Mouse (Mus musculus): ENCODE measurements around the gene M6pr. TPM values are rescaled to one million over a fixed set of nuclear protein-coding genes. Genes with fewer than 3 reads are reported as not detected.

The M6pr gene
- total and polyA plus RNA-seq, 3 experiments = 27.4 to 552 (median 190) TPM

DNA sequence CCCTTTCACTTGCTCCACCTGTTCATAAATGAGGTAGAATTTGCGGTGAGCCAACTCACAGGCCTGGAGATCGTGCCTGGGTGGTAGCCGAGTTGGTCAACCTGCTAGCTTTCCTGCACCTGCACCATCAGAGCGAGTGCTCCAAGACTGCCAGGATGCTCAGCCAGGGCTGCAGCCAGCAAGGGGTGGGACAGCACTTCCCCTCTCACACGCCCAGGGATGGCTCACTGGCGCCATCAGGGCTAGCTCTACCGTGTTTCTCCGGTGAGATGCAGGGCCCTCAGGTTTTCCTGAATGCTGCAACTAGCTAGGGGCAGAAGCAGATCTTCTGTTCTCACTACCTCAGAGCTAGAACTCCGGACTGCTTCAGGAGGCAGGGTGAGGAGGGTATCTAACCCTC lies 47.4 kb downstream of the M6pr start:
- peaks cover 6% of the 10 kb centered on the region for H3K27me3 ChIP-seq (ENCODE audit: insufficient read depth, low read length)
- H3K36me3 ChIP-seq (replicated peaks) = no peaks in the 10 kb centered on the region
- peaks cover 5% of the 10 kb centered on the region; the same call in 1 of the 2 replicates for H3K4me1 ChIP-seq (ENCODE audit: insufficient read depth, low read depth, low read length)
- DNase-seq (ENCODE audit: low spot score) (no peak), ATAC-seq (ENCODE audit: extremely low read depth, insufficient number of reproducible peaks, low FRiP score, poor library complexity, severe bottlenecking) (no peak)
- TF ChIP-seq POLR2AphosphoS5 (IDR thresholded peaks at IDR 0.05; ENCODE audit: insufficient replicate concordance, low read depth, low read length) = no peak
- TF ChIP-seq GATA2 (IDR thresholded peaks at IDR 0.05; ENCODE audit: borderline replicate concordance, low read depth, low read length) = no peak
- H3K9me3 ChIP-seq (replicated peaks) = no peaks in the 10 kb centered on the region
- H3K4me3 ChIP-seq (ENCODE audit: low read depth, low read length) = no peak overlapping the region

DNA sequence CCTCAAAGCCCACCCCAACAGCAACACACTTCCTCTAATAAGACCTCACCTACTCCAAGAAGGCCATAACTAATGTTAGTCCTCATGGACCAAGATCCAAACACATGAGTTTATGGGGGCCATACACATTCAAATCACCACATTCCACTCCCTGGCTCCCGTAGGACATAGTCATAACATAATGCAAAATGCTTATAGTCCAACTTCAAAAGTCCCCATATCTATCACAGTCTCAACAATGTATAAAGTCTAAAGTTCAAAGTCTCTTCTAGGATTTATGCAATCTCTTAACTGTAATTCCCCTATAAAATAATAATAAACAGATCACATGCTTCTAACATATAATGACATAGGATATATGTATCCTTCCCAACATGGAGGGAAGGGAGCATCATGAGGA lies 48.6 kb downstream of the M6pr start:
- DNase-seq (ENCODE audit: low spot score) = no peak
- peaks cover 10% of the 10 kb centered on the region for H3K27me3 ChIP-seq (ENCODE audit: insufficient read depth, low read length)
- no peaks in the 10 kb centered on the region for H3K9me3 ChIP-seq (replicated peaks)
- ATAC-seq (ENCODE audit: extremely low read depth, insufficient number of reproducible peaks, low FRiP score, poor library complexity, severe bottlenecking) = no peak
- peaks cover 8% of the 10 kb centered on the region for H3K4me1 ChIP-seq (ENCODE audit: insufficient read depth, low read depth, low read length)
- H3K4me3 ChIP-seq (ENCODE audit: low read depth, low read length) = no peak overlapping the region
- no peaks in the 10 kb centered on the region for H3K36me3 ChIP-seq (replicated peaks)
- no peak for TF ChIP-seq GATA2 (IDR thresholded peaks at IDR 0.05; ENCODE audit: borderline replicate concordance, low read depth, low read length)
- TF ChIP-seq TAL1 (conservative IDR thresholded peaks at IDR 0.05; ENCODE audit: low read depth, low read length) = no peak

DNA sequence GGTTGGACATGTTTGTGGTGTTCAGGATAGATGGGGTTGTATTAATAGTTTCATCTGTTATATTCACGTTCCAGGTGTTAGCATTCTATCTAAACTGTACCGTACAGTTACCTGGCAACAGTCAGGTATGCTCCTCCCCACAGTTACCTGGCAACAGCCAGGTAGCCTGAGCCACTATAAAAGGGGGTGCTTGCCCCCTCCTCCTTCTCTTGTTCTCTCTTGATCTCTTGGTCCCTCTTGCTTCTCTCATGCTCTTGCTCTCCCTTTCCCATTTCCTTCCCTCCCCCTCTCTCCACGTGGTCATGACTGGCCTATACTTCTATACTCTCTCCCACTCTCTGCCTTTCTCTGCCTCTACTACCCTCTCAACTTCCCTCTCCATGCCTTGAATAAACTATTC lies 57.2 kb downstream of the M6pr start:
- DNase-seq (ENCODE audit: low spot score) (no peak), ATAC-seq (ENCODE audit: extremely low read depth, insufficient number of reproducible peaks, low FRiP score, poor library complexity, severe bottlenecking) (no peak)
- Histone ChIP-seq H3K36me3 (replicated peaks) (no peaks in the 10 kb centered on the region), H3K4me3 (ENCODE audit: low read depth, low read length) (no peak overlapping the region), H3K4me1 (ENCODE audit: insufficient read depth, low read depth, low read length) (peaks cover 20% of the 10 kb centered on the region), H3K27me3 (ENCODE audit: insufficient read depth, low read length) (peaks cover 32% of the 10 kb centered on the region), H3K9me3 (replicated peaks) (no peaks in the 10 kb centered on the region)
- no peak for TF ChIP-seq GATA1 (IDR thresholded peaks at IDR 0.05; ENCODE audit: borderline replicate concordance, low read length)
- TF ChIP-seq GATA2 (IDR thresholded peaks at IDR 0.05; ENCODE audit: borderline replicate concordance, low read depth, low read length) = no peak

DNA sequence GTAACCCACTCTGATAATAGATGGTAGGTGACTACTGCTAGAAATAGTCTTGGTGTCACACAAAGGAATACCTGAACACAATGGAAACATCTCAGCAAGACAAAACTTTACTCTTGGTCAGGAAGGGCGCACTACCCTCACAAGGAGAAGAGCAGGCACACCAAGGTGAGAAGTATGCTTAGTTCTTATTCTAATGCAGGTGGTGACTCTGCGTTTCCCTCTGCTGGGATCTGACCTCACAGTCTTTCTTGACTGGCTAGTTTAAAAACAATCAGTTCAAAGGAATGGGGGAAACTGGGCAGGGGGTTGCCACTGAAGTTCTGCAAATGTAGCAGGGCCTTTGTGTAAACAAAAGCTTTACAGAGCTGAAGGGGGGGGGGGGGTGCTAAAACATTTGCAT lies 57.8 kb downstream of the M6pr start:
- DNase-seq (ENCODE audit: low spot score) = no peak

DNA sequence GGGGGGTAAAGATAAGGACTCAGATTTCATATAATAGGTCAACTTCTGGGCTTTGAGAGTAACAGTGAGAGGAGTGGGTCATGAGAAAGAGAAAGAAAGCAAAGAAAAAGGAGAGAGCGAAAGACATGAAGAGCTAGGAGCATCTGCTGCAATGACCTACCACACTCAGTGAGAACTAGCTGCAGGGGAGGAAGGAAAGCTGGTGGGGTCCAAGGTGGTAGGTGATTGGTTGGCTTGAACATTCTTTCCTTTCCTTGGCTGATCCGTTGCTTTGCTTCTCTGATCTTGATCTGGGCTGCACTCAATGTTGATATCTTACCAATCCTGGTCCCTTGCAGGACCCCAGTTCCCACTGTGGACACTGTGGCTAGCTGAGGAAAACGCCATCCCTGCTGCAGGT lies 58.5 kb downstream of the M6pr start:
- Histone ChIP-seq H3K36me3 (replicated peaks) (no peaks in the 10 kb centered on the region), H3K9me3 (replicated peaks) (no peaks in the 10 kb centered on the region), H3K4me3 (ENCODE audit: low read depth, low read length) (no peak overlapping the region), H3K27me3 (ENCODE audit: insufficient read depth, low read length) (peaks cover 28% of the 10 kb centered on the region), H3K4me1 (ENCODE audit: insufficient read depth, low read depth, low read length) (peaks cover 16% of the 10 kb centered on the region)
- DNase-seq (ENCODE audit: low spot score) = no peak
- no peak for TF ChIP-seq POLR2AphosphoS5 (IDR thresholded peaks at IDR 0.05; ENCODE audit: insufficient replicate concordance, low read depth, low read length)
- TF ChIP-seq GATA2 (IDR thresholded peaks at IDR 0.05; ENCODE audit: borderline replicate concordance, low read depth, low read length) = no peak
- TF ChIP-seq CTCF (IDR thresholded peaks at IDR 0.05; ENCODE audit: low read depth, low read length) = no peak
- TF ChIP-seq GATA1 (IDR thresholded peaks at IDR 0.05; ENCODE audit: borderline replicate concordance, low read length) = no peak
- no peak for TF ChIP-seq TAL1 (conservative IDR thresholded peaks at IDR 0.05; ENCODE audit: low read depth, low read length)
- no peak for ATAC-seq (ENCODE audit: extremely low read depth, insufficient number of reproducible peaks, low FRiP score, poor library complexity, severe bottlenecking)

More for the DNA sequence above, 57.8 kb downstream of the M6pr start:
- Histone ChIP-seq H3K36me3 (replicated peaks) (no peaks in the 10 kb centered on the region), H3K4me1 (ENCODE audit: insufficient read depth, low read depth, low read length) (peaks cover 17% of the 10 kb centered on the region), H3K9me3 (replicated peaks) (no peaks in the 10 kb centered on the region), H3K27me3 (ENCODE audit: insufficient read depth, low read length) (peaks cover 30% of the 10 kb centered on the region), H3K4me3 (ENCODE audit: low read depth, low read length) (no peak overlapping the region)
- no peak for TF ChIP-seq TAL1 (conservative IDR thresholded peaks at IDR 0.05; ENCODE audit: low read depth, low read length)
- no peak for TF ChIP-seq GATA1 (IDR thresholded peaks at IDR 0.05; ENCODE audit: borderline replicate concordance, low read length)
- TF ChIP-seq POLR2AphosphoS5 (IDR thresholded peaks at IDR 0.05; ENCODE audit: insufficient replicate concordance, low read depth, low read length) = no peak
- TF ChIP-seq GATA2 (IDR thresholded peaks at IDR 0.05; ENCODE audit: borderline replicate concordance, low read depth, low read length) = no peak
- TF ChIP-seq CTCF (IDR thresholded peaks at IDR 0.05; ENCODE audit: low read depth, low read length) = no peak
- ATAC-seq (ENCODE audit: extremely low read depth, insufficient number of reproducible peaks, low FRiP score, poor library complexity, severe bottlenecking) = no peak

Other genes with a start within 250 kb of the M6pr start
- 2.1 and 3.8 TPM in 2 replicates for gene Klrg1, start 25.8 kb upstream of the M6pr start, total RNA-seq (2014; fragmentation: Nextera tagmentation)
- gene Klrg1, start 25.8 kb upstream of the M6pr start, total RNA-seq (2017) = 0.70 and 0.93 TPM in 2 replicates
- gene Klrg1, start 25.8 kb upstream of the M6pr start, polyA plus RNA-seq (2012) = 0.03 TPM in 1 of 2 replicates, not detected in the other
- gene Phc1, start 31.8 kb downstream of the M6pr start, total RNA-seq (2014; fragmentation: Nextera tagmentation) = 78.0 and 96.6 TPM in 2 replicates
- gene Phc1, start 31.8 kb downstream of the M6pr start, total RNA-seq (2017) = 13.5 and 15.4 TPM in 2 replicates
- gene Phc1, start 31.8 kb downstream of the M6pr start, polyA plus RNA-seq (2012) = 24.0 and 86.6 TPM in 2 replicates
- gene Rimklb, start 190.0 kb downstream of the M6pr start, total RNA-seq (2014; fragmentation: Nextera tagmentation) = not detected in 2 replicates
- gene Rimklb, start 190.0 kb downstream of the M6pr start, total RNA-seq (2017) = 0.05 and 0.06 TPM in 2 replicates
- 0.01 and 0.04 TPM in 2 replicates for gene Rimklb, start 190.0 kb downstream of the M6pr start, polyA plus RNA-seq (2012)
- not detected in 2 replicates for gene Mfap5, start 197.1 kb downstream of the M6pr start, total RNA-seq (2014; fragmentation: Nextera tagmentation)
- gene Mfap5, start 197.1 kb downstream of the M6pr start, total RNA-seq (2017) = 0.06 and 0.11 TPM in 2 replicates
- gene Mfap5, start 197.1 kb downstream of the M6pr start, polyA plus RNA-seq (2012) = not detected in 2 replicates
- not detected in 2 replicates for gene Aicda, start 245.1 kb downstream of the M6pr start, total RNA-seq (2014; fragmentation: Nextera tagmentation)
- not detected in 2 replicates for gene Aicda, start 245.1 kb downstream of the M6pr start, total RNA-seq (2017)
- not detected in 2 replicates for gene Aicda, start 245.1 kb downstream of the M6pr start, polyA plus RNA-seq (2012)

Measured in G1E (cell line).